ENCODE assay signal across 4 mouse cellular contexts in genomic region chr12:40255310-40255709, GRCm38 (mm10). TPM values are rescaled to one million over a fixed set of nuclear protein-coding genes. Genes with fewer than 3 reads are reported as not detected.
"Had no signal": no experiment of that assay in that cellular context is flagged by ENCODE, and none has a peak within 500 bp of the region (broad histone marks: within the 10 kb centered on the region; RNA-seq: fewer than 3 reads in every experiment).

No protein-coding gene starts in this region.

RNA-seq across cellular contexts. Expression of gene Lsmem1, which starts 56.0 kb away (rescaled TPM):
- polyA plus RNA-seq: small intestine, adult 2 months; stomach, embryonic 14.5 days; stomach, postnatal 0 days; testis, adult 2 months had no signal
